Comparison of ENCODE assay signal across 27 mouse cellular contexts in genomic region chr7:52252499-52253233, GRCm38 (mm10).
"Had no signal": no experiment of that assay in that cellular context is flagged by ENCODE, and none has a peak within 500 bp of the region (broad histone marks: within the 10 kb centered on the region; RNA-seq: fewer than 3 reads in every experiment).

No protein-coding gene starts in this region.

- H3K27ac ChIP-seq: gastrocnemius, adult 2 months; heart, embryonic 10.5 days; hindbrain, embryonic 10.5 days; hindbrain, embryonic 12.5 days; hindbrain, embryonic 14.5 days; intestine, embryonic 15.5 days; layer of hippocampus, adult 2 months; left cerebral cortex, adult 2 months; limb, embryonic 10.5 days; limb, embryonic 12.5 days; liver, embryonic 13.5 days; liver, embryonic 15.5 days had no signal

- H3K27me3 ChIP-seq: heart, embryonic 12.5 days; hindbrain, embryonic 12.5 days; intestine, embryonic 15.5 days; limb, embryonic 12.5 days; liver, embryonic 13.5 days; liver, embryonic 15.5 days had no signal

- ATAC-seq: hindbrain, embryonic 16.5 days; inflammation-experienced regulatory T-cells, adult 6 months; intestine, embryonic 15.5 days; intestine, postnatal 0 days; liver, postnatal 0 days had no signal

- H3K36me3 ChIP-seq: heart, embryonic 10.5 days; heart, embryonic 12.5 days; hindbrain, embryonic 10.5 days; hindbrain, embryonic 12.5 days; intestine, embryonic 15.5 days; limb, embryonic 10.5 days; limb, embryonic 12.5 days; liver, embryonic 13.5 days; liver, embryonic 15.5 days had no signal

- H3K9ac ChIP-seq: heart, embryonic 12.5 days; hindbrain, embryonic 12.5 days; hindbrain, embryonic 14.5 days; intestine, embryonic 15.5 days; limb, embryonic 12.5 days; liver, embryonic 13.5 days; liver, embryonic 15.5 days; liver, postnatal 0 days had no signal

- H3K9me3 ChIP-seq: heart, embryonic 10.5 days; heart, embryonic 12.5 days; hindbrain, embryonic 10.5 days; hindbrain, embryonic 12.5 days; intestine, embryonic 15.5 days; limb, embryonic 10.5 days; limb, embryonic 12.5 days; liver, embryonic 13.5 days; liver, embryonic 15.5 days had no signal

- H3K4me2 ChIP-seq: heart, embryonic 12.5 days; hindbrain, embryonic 12.5 days; hindbrain, embryonic 14.5 days; intestine, embryonic 15.5 days; limb, embryonic 12.5 days; liver, embryonic 11.5 days; liver, embryonic 13.5 days; liver, embryonic 15.5 days had no signal

- H3K4me3 ChIP-seq: gastrocnemius, adult 2 months; heart, embryonic 10.5 days; heart, embryonic 12.5 days; hindbrain, embryonic 10.5 days; hindbrain, embryonic 12.5 days; intestine, embryonic 15.5 days; layer of hippocampus, adult 2 months; left cerebral cortex, adult 2 months; limb, embryonic 10.5 days; limb, embryonic 12.5 days; liver, embryonic 13.5 days; liver, embryonic 15.5 days had no signal

- DNase-seq: gastrocnemius, adult 2 months; gastrocnemius, postnatal 10 days; gastrocnemius, postnatal 25 days; heart, adult 18-20 months; heart, postnatal 10 days; heart, postnatal 4 days; kidney, adult 8-10 months; kidney, postnatal 14 days; kidney, postnatal 4 days; liver; liver, embryonic 13.5 days; liver, postnatal 0 days had no signal

- H3K4me1 ChIP-seq: heart, embryonic 10.5 days; heart, embryonic 12.5 days; hindbrain, embryonic 10.5 days; hindbrain, embryonic 12.5 days; intestine, embryonic 15.5 days; limb, embryonic 12.5 days; liver, embryonic 13.5 days; liver, embryonic 15.5 days had no signal
